Mouse (Mus musculus) lung, postnatal 4 days (tissue): ENCODE measurements around the gene Amz2.

Experiments
- DNase-seq, 2 experiments: peaks; one replicate each; pipeline ENCODE4 v3.0.0; 2021

The Amz2 gene

GRCm38 (mm10) chr11:109422263-109422662, 3.5 kb upstream of the Amz2 start:
- DNase-seq, result no peak

- no peak for DNase-seq
Measured at GRCm38 (mm10) chr11:109423294-109423693, 2.5 kb upstream of the Amz2 start.

GRCm38 (mm10) chr11:109426272-109426586, 483 bp downstream of the Amz2 start:
- DNase-seq, result no peak

GRCm38 (mm10) chr11:109427353-109427752, 1.6 kb downstream of the Amz2 start:
- no peak for DNase-seq

- no peak for DNase-seq
Measured at GRCm38 (mm10) chr11:109434233-109434798, 8.6 kb downstream of the Amz2 start.

- DNase-seq, result no peak
Measured at GRCm38 (mm10) chr11:109436889-109437288, 11.1 kb downstream of the Amz2 start.

GRCm38 (mm10) chr11:109439209-109439608, 13.5 kb downstream of the Amz2 start:
- no peak for DNase-seq

GRCm38 (mm10) chr11:109439829-109440340, 14.1 kb downstream of the Amz2 start:
- DNase-seq, result peak; percentile 86 to 88

GRCm38 (mm10) chr11:109440641-109441040, 14.9 kb downstream of the Amz2 start:
- DNase-seq, result no peak

GRCm38 (mm10) chr11:109441119-109441518, 15.4 kb downstream of the Amz2 start:
- peak in 1 of 2 experiments; percentile 63 for DNase-seq

GRCm38 (mm10) chr11:109442166-109442730, 16.5 kb downstream of the Amz2 start:
- DNase-seq, result no peak

- no peak for DNase-seq
Measured at GRCm38 (mm10) chr11:109443468-109444263, 17.9 kb downstream of the Amz2 start.

- DNase-seq, result peak in 1 of 2 experiments; percentile 59
Measured at GRCm38 (mm10) chr11:109444600-109444999, 18.9 kb downstream of the Amz2 start.

- no peak for DNase-seq
Measured at GRCm38 (mm10) chr11:109445438-109446035, 19.8 kb downstream of the Amz2 start.

GRCm38 (mm10) chr11:109451169-109451568, 25.4 kb downstream of the Amz2 start:
- no peak for DNase-seq

GRCm38 (mm10) chr11:109456261-109456660, 30.5 kb downstream of the Amz2 start:
- DNase-seq, result no peak

- DNase-seq, result no peak
Measured at GRCm38 (mm10) chr11:109458165-109458564, 32.4 kb downstream of the Amz2 start.

GRCm38 (mm10) chr11:109460586-109460985, 34.8 kb downstream of the Amz2 start:
- DNase-seq, result no peak

- DNase-seq, result no peak
Measured at GRCm38 (mm10) chr11:109465068-109465467, 39.3 kb downstream of the Amz2 start.

GRCm38 (mm10) chr11:109466987-109467386, 41.2 kb downstream of the Amz2 start:
- DNase-seq, result no peak

- no peak for DNase-seq
Measured at GRCm38 (mm10) chr11:109468133-109468532, 42.4 kb downstream of the Amz2 start.

GRCm38 (mm10) chr11:109470170-109470569, 44.4 kb downstream of the Amz2 start:
- no peak for DNase-seq
